Mouse (Mus musculus) monocyte, adult 59 days (primary cell): ENCODE results near the gene Il1rl2. TPM values are rescaled to one million over a fixed set of nuclear protein-coding genes. Genes with fewer than 3 reads are reported as not detected.

ENCODE experiments used
- total RNA-seq, 2 experiments: library from RNA; stranded (reverse); gene quantifications; one replicate each; pipeline ENCODE4 v1.2.4; 2023

Gene Il1rl2
- total RNA-seq = 1 to 10 TPM; 2.0 to 3.2 TPM

DNA sequence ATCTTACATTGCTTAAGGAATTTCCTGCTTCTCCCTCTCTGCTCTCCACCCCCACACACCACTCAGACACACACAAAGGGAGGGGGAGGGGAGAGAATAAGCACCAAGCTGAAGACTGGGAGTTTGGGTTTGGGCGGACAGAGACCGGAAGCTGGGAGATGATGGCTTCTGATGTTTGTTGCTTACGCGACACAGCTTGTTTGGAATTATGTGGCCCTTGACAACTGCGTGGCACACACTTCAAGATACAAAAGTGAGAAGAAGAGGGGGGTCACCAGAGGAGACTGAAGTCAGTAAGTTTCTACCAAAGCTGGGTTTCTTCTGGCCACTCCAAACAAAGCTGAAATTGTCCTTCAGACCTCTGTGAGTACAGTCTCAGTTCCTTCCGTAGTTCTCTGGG lies at the start of gene Il1rl2:
Gene Il1rl2, plus strand, starts transcription at position 154 of the 400 bp plus-strand sequence.

Other genes with a start within 250 kb of the Il1rl2 start
- 1 to 10 TPM; 3.7 to 5.3 TPM for gene Il1r1, start 99.5 kb upstream of the Il1rl2 start, total RNA-seq
- 1 to 10 TPM; 2.2 to 3.0 TPM for gene Il1rl1, start 105.0 kb downstream of the Il1rl2 start, total RNA-seq
- 1 to 10 TPM; 1.5 to 1.9 TPM for gene Il18r1, start 140.9 kb downstream of the Il1rl2 start, total RNA-seq
- gene Il18rap, start 190.8 kb downstream of the Il1rl2 start, total RNA-seq = 1 to 10 TPM; 1.9 to 2.1 TPM